In genomic region chr9:102183663-102184274, GRCm38 (mm10) we compare ENCODE assay signal across 13 mouse cellular contexts.
DNase-seq lines count a peak whose midpoint lies in the region; ATAC-seq and TF ChIP-seq lines count a peak whose summit lies in the region.
"Had no signal": no experiment of that assay in that cellular context is flagged by ENCODE, and none has a peak within 500 bp of the region (broad histone marks: within the 10 kb centered on the region; RNA-seq: fewer than 3 reads in every experiment).

No protein-coding gene starts in this region.

- H3K27me3 ChIP-seq in heart, postnatal 0 days (ENCODE audit: control insufficient read depth, insufficient read depth, low read length), result 0 out of 2 replicates have a peak, but pooled peaks cover 7% of the 10 kb centered on the region
- H3K27me3 ChIP-seq in midbrain, postnatal 0 days (ENCODE audit: insufficient read depth, low read length), result no peaks in the 10 kb centered on the region
- no peaks in the 10 kb centered on the region for H3K27me3 ChIP-seq in kidney, adult 2 months (replicated peaks; ENCODE audit: control insufficient read depth, insufficient read depth, low read length)

- H3K4me3 ChIP-seq in heart, postnatal 0 days (ENCODE audit: low read depth, low read length), result 0 out of 2 replicates have a peak overlapping the region, but pooled peaks have one; percentile 14
- H3K4me3 ChIP-seq in midbrain, postnatal 0 days (ENCODE audit: low read depth, low read length), result no peak overlapping the region
- no peak overlapping the region for H3K4me3 ChIP-seq in kidney, adult 2 months (ENCODE audit: insufficient read depth, low read depth, low read length)
- H3K4me3 ChIP-seq: erythroblast, embryonic 14.5 days had no signal

- TF ChIP-seq EP300 in heart, postnatal 0 days (IDR thresholded peaks at IDR 0.05; ENCODE audit: low read depth), result no peak

- ATAC-seq in heart, postnatal 0 days (ENCODE audit: insufficient read depth, low read depth), result no peak
- ATAC-seq in midbrain, postnatal 0 days (ENCODE audit: low FRiP score), result no peak
- ATAC-seq: activated CD4-positive, CD25-positive, alpha-beta regulatory T cell, adult 4 months had no signal

- no peaks in the 10 kb centered on the region for H3K9me3 ChIP-seq in heart, postnatal 0 days (replicated peaks; ENCODE audit: control insufficient read depth, low read length)
- no peaks in the 10 kb centered on the region for H3K9me3 ChIP-seq in midbrain, postnatal 0 days (ENCODE audit: low read length)

- H3K9ac ChIP-seq in heart, postnatal 0 days (replicated peaks; ENCODE audit: low read depth, low read length), result no peak overlapping the region
- H3K9ac ChIP-seq in midbrain, postnatal 0 days (replicated peaks; ENCODE audit: low read length, poor library complexity, severe bottlenecking), result no peak overlapping the region

- TF ChIP-seq POLR2A in kidney, adult 2 months (IDR thresholded peaks at IDR 0.05; ENCODE audit: low read depth, low read length), result no peak

- no peaks in the 10 kb centered on the region for H3K36me3 ChIP-seq in heart, postnatal 0 days (replicated peaks; ENCODE audit: control insufficient read depth, insufficient read depth, low read length)
- H3K36me3 ChIP-seq in midbrain, postnatal 0 days (ENCODE audit: insufficient read depth, low read length), result no peaks in the 10 kb centered on the region
- no peaks in the 10 kb centered on the region for H3K36me3 ChIP-seq in kidney, adult 2 months (ENCODE audit: control insufficient read depth, insufficient read depth, low read length)

- H3K4me1 ChIP-seq in heart, postnatal 0 days (ENCODE audit: control insufficient read depth, insufficient read depth), result 0 out of 2 replicates have a peak, but pooled peaks cover 5% of the 10 kb centered on the region
- peaks cover under 1% of the 10 kb centered on the region; the same call in 1 of the 2 replicates for H3K4me1 ChIP-seq in midbrain, postnatal 0 days (ENCODE audit: insufficient read depth, low read length)
- no peaks in the 10 kb centered on the region for H3K4me1 ChIP-seq in kidney, adult 2 months (ENCODE audit: control insufficient read depth, insufficient read depth, low read length)

- H3K4me2 ChIP-seq in heart, postnatal 0 days (ENCODE audit: low read depth, low read length), result peak overlapping the region; percentile 26
- no peak overlapping the region for H3K4me2 ChIP-seq in midbrain, postnatal 0 days (ENCODE audit: low read depth, low read length, poor library complexity, severe bottlenecking)
- H3K4me2 ChIP-seq: liver, embryonic 11.5 days had no signal

- WGBS in heart, postnatal 0 days, result 32% methylated on average over 22 of the region's 22 CpGs
- WGBS in midbrain, postnatal 0 days, result 64% methylated on average over 22 of the region's 22 CpGs
- 74% methylated on average over 22 of the region's 22 CpGs for WGBS in kidney, adult 2 months

- no peak overlapping the region for H3K27ac ChIP-seq in heart, postnatal 0 days (ENCODE audit: low read depth)
- H3K27ac ChIP-seq in midbrain, postnatal 0 days (ENCODE audit: low read depth, low read length), result no peak overlapping the region
- H3K27ac ChIP-seq in kidney, adult 2 months (ENCODE audit: insufficient read depth, low read depth, low read length), result no peak overlapping the region
- H3K27ac ChIP-seq: stomach, postnatal 0 days had no signal

- peak; percentile 28 for DNase-seq in layer of hippocampus, adult 11-12 months (ENCODE audit: low spot score)
- no peak for DNase-seq in layer of hippocampus, adult 9-10 months (ENCODE audit: low spot score)
- peak; percentile 57 for DNase-seq in retina, postnatal 1 day
- DNase-seq in retina, embryonic 14.5 days (ENCODE audit: low spot score), result no peak
- no peak for DNase-seq in heart, postnatal 0 days (ENCODE audit: low spot score)
- peak; percentile 76 for DNase-seq in midbrain, postnatal 0 days (ENCODE audit: low spot score)
- no peak for DNase-seq in kidney, adult 2 months
- no peak for DNase-seq in natural killer cell, adult 2 months (ENCODE audit: low spot score in 2 of 2)
- DNase-seq: kidney, postnatal 10 days had no signal

- TF ChIP-seq CTCF in heart, postnatal 0 days (IDR thresholded peaks at IDR 0.05; ENCODE audit: low read depth), result no peak
- no peak for TF ChIP-seq CTCF in midbrain, postnatal 0 days (IDR thresholded peaks at IDR 0.05)
- no peak for TF ChIP-seq CTCF in kidney, adult 2 months (conservative IDR thresholded peaks at IDR 0.05; ENCODE audit: insufficient read depth, insufficient read length, low read depth, low read length)

Comparison
In these comparisons a context has a peak if more than half of its experiments do, and no peak if none do; other contexts are left out.
1. DNase-seq: peak in layer of hippocampus, adult 11-12 months (single experiment), retina, postnatal 1 day (single experiment) and midbrain, postnatal 0 days (single experiment); none in layer of hippocampus, adult 9-10 months (single experiment), retina, embryonic 14.5 days (single experiment), heart, postnatal 0 days (single experiment), kidney, adult 2 months (single experiment) and natural killer cell, adult 2 months (0 of 2).